Mouse (Mus musculus): ENCODE results near the gene Sema6d. TPM values are rescaled to one million over a fixed set of nuclear protein-coding genes. Genes with fewer than 3 reads are reported as not detected.
A peak's percentile ranks its signal among the peaks of the same experiment; 100 is the strongest.

The Sema6d gene
- polyA plus RNA-seq, 1 experiment from 2014 or later = 19.0 TPM

DNA sequence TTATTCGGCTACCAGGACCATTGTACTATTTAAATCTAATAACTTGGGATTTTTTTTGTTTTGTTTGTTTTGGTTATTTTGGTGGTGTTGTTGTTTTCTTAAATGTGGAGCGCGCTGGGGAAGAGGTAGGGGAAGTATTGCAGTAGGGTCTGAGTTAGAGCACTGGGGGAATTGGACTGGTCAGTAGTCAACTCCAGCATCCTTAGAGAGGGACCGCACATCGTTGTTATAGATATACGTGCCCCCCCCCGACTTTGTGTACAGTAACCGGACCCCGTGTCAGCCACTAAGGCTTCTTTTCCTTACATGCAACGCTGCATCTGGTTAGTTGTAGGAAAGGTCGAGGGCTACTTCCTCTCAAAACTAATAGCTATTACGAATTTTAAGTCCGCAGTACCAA is 521.5 kb downstream of the Sema6d start:
- Histone ChIP-seq H3K4me3 (ENCODE audit: low read length) (peak overlapping the region; percentile 72), H3K27ac (ENCODE audit: low read length) (peak overlapping the region; percentile 99), H3K4me2 (ENCODE audit: low read depth, low read length) (peak overlapping the region; percentile 89), H3K4me1 (replicated peaks; ENCODE audit: control insufficient read depth, insufficient read depth, low read length) (peaks cover 22% of the 10 kb centered on the region), H3K9ac (ENCODE audit: low read length) (peak overlapping the region; percentile 89), H3K36me3 (ENCODE audit: control insufficient read depth, insufficient read depth, low read length) (no peaks in the 10 kb centered on the region), H3K27me3 (ENCODE audit: control insufficient read depth, insufficient read depth, low read depth, low read length) (peaks cover 6% of the 10 kb centered on the region; the same call in 1 of the 2 replicates), H3K9me3 (ENCODE audit: control insufficient read depth, low read length) (no peaks in the 10 kb centered on the region)
- WGBS = 5% methylated on average over 13 of the region's 13 CpGs
- ATAC-seq (ENCODE audit: low read depth) = no peak

DNA sequence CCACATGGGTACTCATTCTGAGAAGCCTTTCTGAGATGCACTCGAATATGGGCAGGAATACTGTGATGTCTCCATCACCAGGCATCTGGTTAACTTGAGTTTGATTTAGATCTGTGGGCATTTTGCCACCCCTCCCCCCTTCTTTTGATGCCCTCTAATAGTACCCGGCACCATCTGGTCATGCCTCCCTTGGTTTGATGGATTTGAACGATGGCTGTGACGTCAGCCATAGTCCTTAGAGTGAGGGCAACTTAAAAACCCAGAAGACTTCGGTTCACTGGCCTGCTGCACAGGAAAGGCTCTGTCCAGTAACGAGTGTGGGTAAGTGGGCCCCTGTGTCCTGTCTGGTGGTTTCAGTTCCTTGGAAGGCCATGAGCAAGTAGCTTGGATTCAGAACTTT is 522.5 kb downstream of the Sema6d start:
- ATAC-seq (ENCODE audit: low read depth) = no peak
- WGBS = 21% methylated on average over 6 of the region's 6 CpGs
- H3K4me3 ChIP-seq (ENCODE audit: low read length) = peak overlapping the region; percentile 72
- peak overlapping the region; percentile 23 for H3K27ac ChIP-seq (ENCODE audit: low read length)
- H3K36me3 ChIP-seq (ENCODE audit: control insufficient read depth, insufficient read depth, low read length) = no peaks in the 10 kb centered on the region
- H3K4me2 ChIP-seq (ENCODE audit: low read depth, low read length) = peak overlapping the region; percentile 89
- no peaks in the 10 kb centered on the region for H3K9me3 ChIP-seq (ENCODE audit: control insufficient read depth, low read length)
- peaks cover 2% of the 10 kb centered on the region; the same call in 1 of the 2 replicates for H3K27me3 ChIP-seq (ENCODE audit: control insufficient read depth, insufficient read depth, low read depth, low read length)
- H3K9ac ChIP-seq (ENCODE audit: low read length) = peak overlapping the region; percentile 89
- peaks cover 22% of the 10 kb centered on the region for H3K4me1 ChIP-seq (replicated peaks; ENCODE audit: control insufficient read depth, insufficient read depth, low read length)

DNA sequence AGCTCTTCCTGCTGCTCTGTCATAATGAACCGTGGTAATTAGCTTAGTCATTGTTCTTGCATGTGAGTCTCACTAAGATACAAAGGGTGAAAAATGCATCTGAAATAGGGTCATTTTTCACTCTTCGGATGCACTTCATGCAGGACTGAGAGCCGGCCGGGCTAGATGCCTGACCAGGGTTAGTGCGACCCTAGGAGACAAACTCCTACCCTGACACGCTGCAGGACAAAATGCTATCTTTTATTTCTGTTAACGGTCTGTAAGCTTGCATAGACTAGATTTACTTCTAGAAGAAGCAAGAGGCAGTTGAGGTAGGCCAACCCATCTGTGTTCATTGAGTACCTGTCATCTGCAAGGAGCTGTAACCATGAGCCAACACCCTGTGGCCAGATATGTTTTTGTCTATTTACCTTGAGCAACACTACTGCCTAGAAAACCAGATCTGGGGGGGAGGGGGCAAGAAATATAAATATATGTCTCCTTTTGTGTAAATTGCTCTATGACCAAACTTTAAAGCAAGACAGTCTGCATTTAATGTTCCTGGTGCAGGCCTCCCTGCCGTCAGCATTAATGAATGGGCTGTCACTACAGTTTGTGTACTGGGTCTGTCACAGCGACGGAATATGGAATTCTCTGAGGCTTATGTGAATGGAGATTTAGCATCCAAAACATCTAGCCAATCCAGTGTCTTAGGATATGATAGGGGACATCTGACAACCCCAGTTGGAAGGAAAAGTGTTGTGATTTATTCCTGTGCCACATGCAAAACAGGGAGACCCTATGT is 523.1 kb downstream of the Sema6d start:
- peak overlapping the region; percentile 23 for H3K27ac ChIP-seq (ENCODE audit: low read length)
- H3K9ac ChIP-seq (ENCODE audit: low read length) = peak overlapping the region; percentile 89

DNA sequence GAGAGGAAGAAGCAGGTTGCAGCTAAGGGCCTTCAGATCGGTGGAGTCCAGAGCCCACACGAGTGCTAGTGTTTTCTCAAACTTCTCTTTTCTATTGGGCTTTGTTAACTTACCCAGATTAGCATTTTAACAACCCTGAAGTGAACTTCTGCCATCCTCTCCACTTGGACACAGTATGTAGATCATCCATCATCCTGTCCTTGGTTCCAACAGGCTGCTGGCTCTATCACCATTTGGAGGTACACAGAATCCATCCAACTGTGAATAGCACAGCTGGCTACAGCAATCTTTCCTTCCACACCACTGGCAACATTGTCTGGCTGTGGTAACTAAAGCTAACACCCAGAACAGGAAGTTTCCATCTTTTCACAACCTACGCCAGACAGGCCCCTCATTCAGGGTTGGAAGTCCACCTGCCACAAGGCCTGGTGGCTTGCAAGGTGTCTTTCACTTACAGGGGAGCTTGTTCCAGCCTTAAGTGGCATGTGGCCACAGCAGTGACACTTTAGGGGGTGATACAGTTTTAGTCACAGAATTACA is 524.0 kb downstream of the Sema6d start:
- Histone ChIP-seq H3K4me1 (replicated peaks; ENCODE audit: control insufficient read depth, insufficient read depth, low read length) (peaks cover 27% of the 10 kb centered on the region), H3K9ac (ENCODE audit: low read length) (no peak overlapping the region)

More for the DNA sequence above, 523.1 kb downstream of the Sema6d start:
- Histone ChIP-seq H3K4me2 (ENCODE audit: low read depth, low read length) (peak overlapping the region; percentile 89), H3K4me1 (replicated peaks; ENCODE audit: control insufficient read depth, insufficient read depth, low read length) (peaks cover 24% of the 10 kb centered on the region), H3K27me3 (ENCODE audit: control insufficient read depth, insufficient read depth, low read depth, low read length) (peaks cover 2% of the 10 kb centered on the region; the same call in 1 of the 2 replicates), H3K4me3 (ENCODE audit: low read length) (peak overlapping the region; percentile 72), H3K9me3 (ENCODE audit: control insufficient read depth, low read length) (no peaks in the 10 kb centered on the region), H3K36me3 (ENCODE audit: control insufficient read depth, insufficient read depth, low read length) (no peaks in the 10 kb centered on the region)
- ATAC-seq (ENCODE audit: low read depth) = no peak
- WGBS = 36% methylated on average over 10 of the region's 10 CpGs

DNA sequence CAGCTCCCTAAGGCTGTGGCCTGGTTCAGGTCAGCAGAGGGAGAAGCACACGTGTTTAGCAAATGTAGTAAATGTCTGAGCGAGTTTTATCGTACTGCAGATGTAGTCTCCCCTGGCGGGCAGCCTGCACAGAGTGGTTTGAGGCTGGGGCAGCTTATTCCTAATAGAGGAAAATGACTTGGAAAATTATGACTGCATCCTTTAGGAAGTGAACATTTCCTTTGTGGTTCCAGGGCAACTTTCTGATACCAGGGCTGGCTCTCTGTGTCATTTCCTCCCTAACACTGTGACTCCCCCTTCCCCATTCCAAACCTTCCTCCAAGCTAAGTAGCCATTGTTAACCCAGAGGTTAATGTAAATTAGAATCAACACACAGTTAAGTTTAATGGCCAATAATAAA is 527.0 kb downstream of the Sema6d start:
- no peaks in the 10 kb centered on the region for H3K9me3 ChIP-seq (ENCODE audit: control insufficient read depth, low read length)
- no peaks in the 10 kb centered on the region for H3K36me3 ChIP-seq (ENCODE audit: control insufficient read depth, insufficient read depth, low read length)
- H3K4me1 ChIP-seq (replicated peaks; ENCODE audit: control insufficient read depth, insufficient read depth, low read length) = peaks cover 23% of the 10 kb centered on the region
- no peak overlapping the region for H3K27ac ChIP-seq (ENCODE audit: low read length)
- H3K9ac ChIP-seq (ENCODE audit: low read length) = no peak overlapping the region
- H3K4me3 ChIP-seq (ENCODE audit: low read length) = no peak overlapping the region
- WGBS = 52% methylated on average over 4 of the region's 4 CpGs
- H3K27me3 ChIP-seq (ENCODE audit: control insufficient read depth, insufficient read depth, low read depth, low read length) = peaks cover 2% of the 10 kb centered on the region; the same call in 1 of the 2 replicates
- ATAC-seq (ENCODE audit: low read depth) = peak; percentile 49
- H3K4me2 ChIP-seq (ENCODE audit: low read depth, low read length) = no peak overlapping the region

More for the DNA sequence above, 524.0 kb downstream of the Sema6d start:
- H3K27me3 ChIP-seq (ENCODE audit: control insufficient read depth, insufficient read depth, low read depth, low read length) = peaks cover 2% of the 10 kb centered on the region; the same call in 1 of the 2 replicates
- peak overlapping the region; percentile 72 for H3K4me3 ChIP-seq (ENCODE audit: low read length)
- no peak for ATAC-seq (ENCODE audit: low read depth)
- H3K4me2 ChIP-seq (ENCODE audit: low read depth, low read length) = peak overlapping the region; percentile 89
- H3K9me3 ChIP-seq (ENCODE audit: control insufficient read depth, low read length) = no peaks in the 10 kb centered on the region
- H3K36me3 ChIP-seq (ENCODE audit: control insufficient read depth, insufficient read depth, low read length) = no peaks in the 10 kb centered on the region
- 41% methylated on average over 3 of the region's 3 CpGs for WGBS
- H3K27ac ChIP-seq (ENCODE audit: low read length) = no peak overlapping the region; the same call in 1 of the 2 replicates

DNA sequence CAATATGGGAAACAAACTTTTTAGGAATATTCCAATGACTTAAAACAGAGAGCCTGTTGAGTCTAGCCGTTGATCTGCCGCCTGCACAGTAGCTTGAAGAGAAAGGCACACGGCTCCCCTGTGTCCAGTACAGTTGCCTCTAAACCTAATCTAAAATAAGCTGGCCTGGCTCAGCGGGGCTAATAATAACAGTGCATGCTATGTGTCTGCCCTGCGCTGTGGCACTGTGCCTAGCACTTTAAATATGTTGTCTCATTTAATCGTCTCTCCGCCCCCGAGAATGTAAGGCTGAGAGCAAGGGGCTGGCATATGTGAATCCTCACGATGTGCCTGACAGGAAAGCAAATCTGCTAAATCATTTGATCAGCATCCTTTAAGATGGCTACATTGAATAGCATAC is 527.7 kb downstream of the Sema6d start:
- Histone ChIP-seq H3K9ac (ENCODE audit: low read length) (no peak overlapping the region), H3K27ac (ENCODE audit: low read length) (no peak overlapping the region), H3K4me2 (ENCODE audit: low read depth, low read length) (peak overlapping the region; percentile 23; the same call in 1 of the 2 replicates), H3K4me1 (replicated peaks; ENCODE audit: control insufficient read depth, insufficient read depth, low read length) (peaks cover 23% of the 10 kb centered on the region), H3K27me3 (ENCODE audit: control insufficient read depth, insufficient read depth, low read depth, low read length) (no peaks in the 10 kb centered on the region), H3K4me3 (ENCODE audit: low read length) (no peak overlapping the region), H3K9me3 (ENCODE audit: control insufficient read depth, low read length) (no peaks in the 10 kb centered on the region), H3K36me3 (ENCODE audit: control insufficient read depth, insufficient read depth, low read length) (no peaks in the 10 kb centered on the region)
- 41% methylated on average over 9 of the region's 9 CpGs for WGBS
- no peak for ATAC-seq (ENCODE audit: low read depth)

DNA sequence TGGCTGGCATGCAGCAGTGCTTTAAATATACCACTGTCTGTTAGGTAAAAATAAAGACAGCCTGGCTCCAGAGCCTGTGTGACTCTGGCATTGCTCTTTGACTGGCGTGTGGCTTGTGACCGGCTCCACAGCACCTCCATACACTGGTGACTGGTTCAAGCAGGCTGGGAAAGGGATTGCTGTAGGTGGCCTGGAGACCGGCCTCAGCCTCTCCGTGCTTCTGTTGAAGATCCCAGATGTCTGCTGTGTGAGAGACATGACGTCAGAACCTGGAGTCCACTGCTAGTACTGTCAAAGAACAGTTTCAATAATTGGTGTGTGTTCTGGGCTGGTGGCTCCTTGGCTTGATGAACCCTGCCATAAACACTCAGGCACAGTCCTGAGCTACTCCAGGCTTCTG is 528.3 kb downstream of the Sema6d start:
- H3K4me1 ChIP-seq (replicated peaks; ENCODE audit: control insufficient read depth, insufficient read depth, low read length) = peaks cover 19% of the 10 kb centered on the region
- no peaks in the 10 kb centered on the region for H3K9me3 ChIP-seq (ENCODE audit: control insufficient read depth, low read length)
- no peak overlapping the region for H3K4me3 ChIP-seq (ENCODE audit: low read length)
- ATAC-seq (ENCODE audit: low read depth) = no peak
- H3K4me2 ChIP-seq (ENCODE audit: low read depth, low read length) = no peak overlapping the region
- 70% methylated on average over 5 of the region's 5 CpGs for WGBS
- H3K27ac ChIP-seq (ENCODE audit: low read length) = no peak overlapping the region
- no peak overlapping the region for H3K9ac ChIP-seq (ENCODE audit: low read length)
- no peaks in the 10 kb centered on the region for H3K36me3 ChIP-seq (ENCODE audit: control insufficient read depth, insufficient read depth, low read length)
- no peaks in the 10 kb centered on the region for H3K27me3 ChIP-seq (ENCODE audit: control insufficient read depth, insufficient read depth, low read depth, low read length)

DNA sequence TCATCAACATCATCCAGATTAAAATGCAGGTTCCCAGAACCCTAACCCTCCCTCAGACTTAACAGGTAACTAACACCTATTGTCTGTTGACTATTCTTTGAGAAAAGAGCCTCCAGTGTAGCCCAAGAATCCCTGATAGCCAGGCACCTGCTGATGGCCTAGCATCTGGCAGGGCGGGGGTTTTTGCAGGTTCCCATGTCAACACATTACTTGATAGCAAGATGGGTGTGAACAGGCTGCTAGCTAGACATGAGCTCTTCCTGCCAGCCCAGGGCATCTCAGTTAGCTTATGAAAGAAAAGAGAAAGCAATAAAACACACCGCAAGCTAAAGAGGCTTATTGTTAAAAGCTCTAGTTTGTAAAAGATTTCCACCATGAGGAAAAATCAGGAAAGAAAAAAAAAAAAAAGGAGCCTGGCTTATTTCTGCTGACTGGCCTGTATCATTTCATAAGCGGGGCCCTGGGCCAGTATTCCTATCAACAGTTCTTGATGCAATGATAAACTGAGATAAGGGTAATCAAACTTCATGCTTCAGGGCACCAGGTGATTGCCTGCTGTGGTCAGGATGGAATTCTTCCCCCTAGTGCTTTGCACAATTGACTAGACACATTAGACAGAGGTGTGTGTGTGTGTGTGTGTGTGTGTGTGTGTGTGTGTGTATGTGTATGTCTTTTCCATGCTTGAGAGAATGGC is 528.9 kb downstream of the Sema6d start:
- Histone ChIP-seq H3K9me3 (ENCODE audit: control insufficient read depth, low read length) (no peaks in the 10 kb centered on the region), H3K27ac (ENCODE audit: low read length) (no peak overlapping the region), H3K4me3 (ENCODE audit: low read length) (no peak overlapping the region), H3K4me1 (replicated peaks; ENCODE audit: control insufficient read depth, insufficient read depth, low read length) (peaks cover 19% of the 10 kb centered on the region), H3K36me3 (ENCODE audit: control insufficient read depth, insufficient read depth, low read length) (no peaks in the 10 kb centered on the region), H3K9ac (ENCODE audit: low read length) (no peak overlapping the region), H3K4me2 (ENCODE audit: low read depth, low read length) (no peak overlapping the region), H3K27me3 (ENCODE audit: control insufficient read depth, insufficient read depth, low read depth, low read length) (no peaks in the 10 kb centered on the region)
- no peak for ATAC-seq (ENCODE audit: low read depth)
- 66% methylated on average over 3 of the region's 3 CpGs for WGBS

DNA sequence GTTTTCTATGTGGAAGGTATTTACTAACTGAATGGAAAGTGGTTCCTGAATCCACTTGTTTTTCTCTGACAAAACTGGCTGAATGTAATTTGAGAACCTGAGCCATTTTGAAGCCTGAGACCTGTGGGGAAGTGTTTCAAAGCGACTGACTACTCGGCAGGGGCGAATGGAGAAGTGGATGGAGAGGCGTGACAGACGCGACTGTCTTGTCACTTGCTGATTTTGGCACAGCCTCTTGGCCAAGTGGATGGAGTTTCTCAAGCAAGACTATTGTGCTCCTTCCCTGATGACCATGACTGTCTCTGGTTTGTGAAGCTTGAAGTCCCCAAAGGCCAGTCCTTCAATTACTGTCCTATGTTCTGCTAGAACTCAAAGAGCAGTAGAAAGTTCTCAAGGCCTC is 530.7 kb downstream of the Sema6d start:
- no peaks in the 10 kb centered on the region for H3K27me3 ChIP-seq (ENCODE audit: control insufficient read depth, insufficient read depth, low read depth, low read length)
- WGBS = 50% methylated on average over 6 of the region's 6 CpGs
- no peak for ATAC-seq (ENCODE audit: low read depth)

More for the DNA sequence above, 530.7 kb downstream of the Sema6d start:
- peaks cover 19% of the 10 kb centered on the region for H3K4me1 ChIP-seq (replicated peaks; ENCODE audit: control insufficient read depth, insufficient read depth, low read length)
- no peak overlapping the region for H3K4me3 ChIP-seq (ENCODE audit: low read length)
- H3K9me3 ChIP-seq (ENCODE audit: control insufficient read depth, low read length) = no peaks in the 10 kb centered on the region
- no peak overlapping the region for H3K27ac ChIP-seq (ENCODE audit: low read length)
- H3K9ac ChIP-seq (ENCODE audit: low read length) = no peak overlapping the region
- H3K4me2 ChIP-seq (ENCODE audit: low read depth, low read length) = no peak overlapping the region
- no peaks in the 10 kb centered on the region for H3K36me3 ChIP-seq (ENCODE audit: control insufficient read depth, insufficient read depth, low read length)

All from lung, embryonic 16.5 days (tissue).